Mouse (Mus musculus) MEL (cell line): ENCODE measurements around the gene Ccdc105. TPM values are rescaled to one million over a fixed set of nuclear protein-coding genes. Genes with fewer than 3 reads are reported as not detected.

Experiments used
- DNase-seq: peaks from one replicate; pipeline ENCODE4 v3.0.0; 2011; ENCODE audit warnings: low read depth, low spot score
- H3K27ac ChIP-seq: 2 replicates; pipeline ENCODE4 v1.5.1; 2012; ENCODE audit warnings: low read depth, mild to moderate bottlenecking, control low read depth, low read length, moderate library complexity; ENCODE audit not compliant: control insufficient read depth
- H3K27me3 ChIP-seq, 2 experiments: fragments of 150-350 bp in 1 of 2; sonication (generic) in 1 of 2; 2 replicates each; pipeline ENCODE4 v1.6.1; 2012; ENCODE audit warnings: low read length in 2 of 2, mild to moderate bottlenecking in 2 of 2, improper control_type of control experiment in 1 of 2, moderate library complexity in 1 of 2; ENCODE audit not compliant: insufficient read depth in 2 of 2, control insufficient read depth in 1 of 2
- H3K36me3 ChIP-seq, 2 experiments: 2 replicates each; pipeline ENCODE4 v1.6.1; 2012 to 2014; ENCODE audit warnings: low read length in 2 of 2, improper control_type of control experiment in 1 of 2, inconsistent platforms in 1 of 2, mild to moderate bottlenecking in 1 of 2; ENCODE audit not compliant: insufficient read depth in 2 of 2, control insufficient read depth in 1 of 2
- H3K4me1 ChIP-seq, 2 experiments: fragments of 150-350 bp in 1 of 2; sonication (generic) in 1 of 2; 2 replicates each; pipeline ENCODE4 v1.6.1; 2012; ENCODE audit warnings: low read length in 2 of 2, improper control_type of control experiment in 1 of 2, mild to moderate bottlenecking in 1 of 2; ENCODE audit not compliant: insufficient read depth in 2 of 2, control insufficient read depth in 1 of 2
- H3K4me3 ChIP-seq, 2 experiments: fragments of 150-350 bp in 1 of 2; sonication (generic) in 1 of 2; 2 replicates each; pipeline ENCODE4 v1.5.1; 2012; ENCODE audit warnings: low read depth in 2 of 2, low read length in 2 of 2, mild to moderate bottlenecking in 2 of 2, moderate library complexity in 2 of 2, control low read depth in 1 of 2, improper control_type of control experiment in 1 of 2; ENCODE audit not compliant: control insufficient read depth in 1 of 2, insufficient read depth in 1 of 2
- H3K79me2 ChIP-seq: 2 replicates; pipeline ENCODE4 v1.6.1; 2012; ENCODE audit warnings: mild to moderate bottlenecking, low read length, moderate library complexity; ENCODE audit not compliant: control insufficient read depth, poor library complexity, insufficient read depth
- H3K9ac ChIP-seq: 2 replicates; pipeline ENCODE4 v1.6.1; 2012; ENCODE audit warnings: low read depth, mild to moderate bottlenecking, control low read depth, low read length, moderate library complexity; ENCODE audit not compliant: control insufficient read depth, poor library complexity, severe bottlenecking
- H3K9me3 ChIP-seq: fragments of 150-350 bp; sonication (generic); replicated peaks from 2 replicates; pipeline ENCODE4 v1.6.1; 2012; ENCODE audit warnings: mild to moderate bottlenecking, low read length, improper control_type of control experiment, moderate library complexity; ENCODE audit not compliant: insufficient read depth
- BHLHE40 ChIP-seq: IDR thresholded peaks from 2 replicates; pipeline ENCODE4 v1.6.1; 2012; ENCODE audit warnings: low read depth, mild to moderate bottlenecking, inconsistent platforms, low read length, improper control_type of control experiment, borderline replicate concordance
- ELF1 ChIP-seq: IDR thresholded peaks from 2 replicates; pipeline ENCODE4 v1.6.1; 2014; ENCODE audit warnings: low read depth, mild to moderate bottlenecking, inconsistent platforms, low read length, improper control_type of control experiment, moderate library complexity
- ETS1 ChIP-seq: IDR thresholded peaks from 2 replicates; pipeline ENCODE4 v1.6.1; 2012; ENCODE audit warnings: low read depth, mild to moderate bottlenecking, inconsistent platforms, low read length, improper control_type of control experiment, moderate library complexity
- GABPA ChIP-seq: IDR thresholded peaks from 2 replicates; pipeline ENCODE4 v1.6.1; 2012; ENCODE audit warnings: low read depth, mild to moderate bottlenecking, inconsistent platforms, low read length, improper control_type of control experiment, moderate library complexity
- GATA1 ChIP-seq: IDR thresholded peaks from 2 replicates; pipeline ENCODE4 v1.6.1; 2011; ENCODE audit warnings: low read depth, low read length, improper control_type of control experiment
- HCFC1 ChIP-seq: IDR thresholded peaks from 2 replicates; pipeline ENCODE4 v1.6.1; 2012; ENCODE audit warnings: low read depth, mild to moderate bottlenecking, inconsistent platforms, low read length, improper control_type of control experiment, moderate library complexity
- MAFK ChIP-seq: IDR thresholded peaks from 2 replicates; pipeline ENCODE4 v1.6.1; 2011; ENCODE audit warnings: low read depth, mild to moderate bottlenecking, low read length, improper control_type of control experiment, borderline replicate concordance
- MAZ ChIP-seq: IDR thresholded peaks from 2 replicates; pipeline ENCODE4 v1.6.1; 2012; ENCODE audit warnings: low read depth, mild to moderate bottlenecking, inconsistent platforms, low read length, improper control_type of control experiment
- MYB ChIP-seq: IDR thresholded peaks from 2 replicates; pipeline ENCODE4 v1.6.1; 2011; ENCODE audit warnings: mild to moderate bottlenecking, low read depth, low read length, improper control_type of control experiment
- POLR2A ChIP-seq, 2 experiments: IDR thresholded peaks; 2 replicates each; pipeline ENCODE4 v1.6.1; 2011 to 2012; ENCODE audit warnings: low read length in 2 of 2, mild to moderate bottlenecking in 2 of 2, control low read depth in 1 of 2, improper control_type of control experiment in 1 of 2, low read depth in 1 of 2, moderate library complexity in 1 of 2; ENCODE audit not compliant: control insufficient read depth in 1 of 2, insufficient read depth in 1 of 2, poor library complexity in 1 of 2
- RAD21 ChIP-seq: IDR thresholded peaks from 2 replicates; pipeline ENCODE4 v1.6.1; 2011; ENCODE audit warnings: mild to moderate bottlenecking, low read depth, low read length, improper control_type of control experiment
- TCF12 ChIP-seq: IDR thresholded peaks from 2 replicates; pipeline ENCODE4 v1.6.1; 2014; ENCODE audit warnings: low read depth, mild to moderate bottlenecking, inconsistent platforms, low read length, improper control_type of control experiment, moderate library complexity
- UBTF ChIP-seq: IDR thresholded peaks from 2 replicates; pipeline ENCODE4 v1.6.1; 2012; ENCODE audit warnings: low read depth, mild to moderate bottlenecking, inconsistent platforms, low read length, improper control_type of control experiment, moderate library complexity, borderline replicate concordance; ENCODE audit not compliant: insufficient read depth
- ZC3H11A ChIP-seq: IDR thresholded peaks from 2 replicates; pipeline ENCODE4 v1.6.1; 2012; ENCODE audit warnings: low read depth, mild to moderate bottlenecking, inconsistent platforms, low read length, improper control_type of control experiment
- ZKSCAN1 ChIP-seq: IDR thresholded peaks from 2 replicates; pipeline ENCODE4 v1.6.1; 2012; ENCODE audit warnings: low read depth, mild to moderate bottlenecking, inconsistent platforms, low read length, improper control_type of control experiment, moderate library complexity
- ZNF384 ChIP-seq: IDR thresholded peaks from 2 replicates; pipeline ENCODE4 v1.6.1; 2012; ENCODE audit warnings: low read depth, mild to moderate bottlenecking, inconsistent platforms, low read length, improper control_type of control experiment
- polyA plus RNA-seq, 2 experiments: library from polyadenylated mRNA; stranded (reverse) in 1 of 2; unstranded in 1 of 2; fragments of >175 nt in 1 of 2; fragments of >200 nt in 1 of 2; gene quantifications; 2 replicates each; pipeline versions ENCODE4 v1.2.1 to v1.2.4; 2012; ENCODE audit warnings: low replicate concordance in 2 of 2, low read depth in 1 of 2; ENCODE audit not compliant: insufficient read length in 2 of 2, insufficient read depth in 1 of 2, missing spikeins in 1 of 2
- total RNA-seq: library from RNA; depleted of rRNA; stranded (reverse); fragments of 300-350 nt; gene quantifications from 2 replicates; pipeline ENCODE4 v1.2.3, GENCODE M21; 2012

The Ccdc105 gene
- total and polyA plus RNA-seq, 3 experiments, result not detected

DNA sequence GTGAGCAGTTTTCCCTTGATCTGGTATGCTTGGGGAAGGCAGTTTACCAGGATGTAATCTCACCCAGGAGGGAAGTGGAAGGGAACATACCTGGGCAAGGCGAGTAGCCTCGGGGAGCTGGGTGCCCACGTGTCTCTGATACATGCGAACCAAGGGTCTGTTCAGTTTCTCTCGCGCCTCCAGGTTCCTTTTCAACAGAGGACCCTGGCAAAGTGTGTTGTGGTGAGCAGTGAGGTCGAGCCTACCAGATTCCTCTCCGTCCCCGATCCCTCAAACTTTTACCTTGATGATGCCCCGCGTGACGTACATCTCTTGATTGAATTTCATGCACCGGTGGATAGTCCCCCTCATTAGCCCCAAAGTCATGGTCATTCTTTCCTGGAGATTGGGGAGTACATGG lies 4.7 kb downstream of the Ccdc105 start:
- H3K4me3 ChIP-seq, result no peak overlapping the region
- H3K79me2 ChIP-seq, result no peaks in the 10 kb centered on the region
- DNase-seq, result no peak
- no peaks in the 10 kb centered on the region for H3K27me3 ChIP-seq
- H3K9me3 ChIP-seq, result no peaks in the 10 kb centered on the region
- H3K4me1 ChIP-seq, result no peaks in the 10 kb centered on the region
- H3K36me3 ChIP-seq, result no peaks in the 10 kb centered on the region
- H3K9ac ChIP-seq, result no peak overlapping the region
- no peak overlapping the region for H3K27ac ChIP-seq
- TF ChIP-seq HCFC1, result no peak
- TF ChIP-seq MAFK, result no peak
- no peak for TF ChIP-seq UBTF
- TF ChIP-seq ZC3H11A, result no peak
- TF ChIP-seq ZKSCAN1, result no peak

GRCm38 (mm10) chr10:78747035-78747721 lies 5.7 kb downstream of the Ccdc105 start:
- H3K4me3 ChIP-seq, result no peak overlapping the region
- H3K4me1 ChIP-seq, result no peaks in the 10 kb centered on the region
- H3K27me3 ChIP-seq, result no peaks in the 10 kb centered on the region
- H3K9me3 ChIP-seq, result no peaks in the 10 kb centered on the region
- no peaks in the 10 kb centered on the region for H3K79me2 ChIP-seq
- no peak for DNase-seq
- H3K27ac ChIP-seq, result no peak overlapping the region
- H3K9ac ChIP-seq, result no peak overlapping the region
- no peaks in the 10 kb centered on the region for H3K36me3 ChIP-seq
- TF ChIP-seq ZC3H11A (no peak), HCFC1 (no peak), GABPA (no peak), GATA1 (no peak), POLR2A (IDR thresholded peaks at IDR 0.05; ENCODE audit: control insufficient read depth in 1 of 2, insufficient read depth in 1 of 2, low read depth in 1 of 2, low read length in 2 of 2, poor library complexity in 1 of 2) (no peak), BHLHE40 (no peak), MYB (no peak), MAZ (no peak), ZNF384 (no peak), RAD21 (no peak), ELF1 (no peak), TCF12 (no peak), ETS1 (no peak)
